In the genomic region with DNA sequence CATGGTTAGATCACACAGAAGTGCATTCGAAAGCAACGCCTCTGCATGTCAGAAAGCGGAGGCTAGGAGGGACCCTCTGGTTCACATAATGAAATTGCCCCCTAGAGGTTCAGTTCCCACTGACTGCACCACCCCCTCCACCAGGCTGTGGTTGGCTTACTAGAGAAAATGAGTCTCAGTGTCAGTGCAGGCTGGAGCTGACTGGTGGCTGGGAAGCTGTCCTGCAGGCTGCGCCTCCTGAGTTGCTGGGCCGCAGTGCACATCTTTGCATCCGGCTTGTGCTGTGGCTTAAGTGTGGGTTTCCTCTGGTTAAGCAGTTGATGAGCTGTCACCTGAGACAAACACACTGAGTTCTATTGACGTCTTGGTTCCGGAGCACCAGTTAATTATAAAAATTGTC, we compare ENCODE assay signal across 8 mouse cellular contexts.
DNase-seq lines count a peak whose midpoint lies in the region; ATAC-seq and TF ChIP-seq lines count a peak whose summit lies in the region.

No protein-coding gene starts in this region.

- H3K27me3 ChIP-seq in intestine, postnatal 0 days (replicated peaks; ENCODE audit: control insufficient read depth, insufficient read depth, low read length) = no peaks in the 10 kb centered on the region
- H3K27me3 ChIP-seq in intestine, embryonic 15.5 days (replicated peaks) = no peaks in the 10 kb centered on the region
- H3K27me3 ChIP-seq in embryonic facial prominence, embryonic 12.5 days = no peaks in the 10 kb centered on the region
- H3K27me3 ChIP-seq in liver, embryonic 16.5 days (ENCODE audit: control insufficient read depth, insufficient read depth, low read depth, low read length) = no peaks in the 10 kb centered on the region
- no peaks in the 10 kb centered on the region for H3K27me3 ChIP-seq in spleen, adult 2 months (ENCODE audit: control insufficient read depth, insufficient read depth, low read length)

- ATAC-seq in intestine, postnatal 0 days = no peak
- no peak for ATAC-seq in intestine, embryonic 15.5 days
- 0 out of 2 replicates have a peak, but pooled peaks have one; percentile 62 for ATAC-seq in embryonic facial prominence, embryonic 12.5 days (ENCODE audit: insufficient number of reproducible peaks, insufficient read depth, low FRiP score, low TSS enrichment)
- ATAC-seq in liver, embryonic 16.5 days (ENCODE audit: low read depth) = peak; percentile 6; the same call in 1 of the 2 replicates

- no peak overlapping the region for H3K4me2 ChIP-seq in intestine, postnatal 0 days (replicated peaks; ENCODE audit: low read depth)
- H3K4me2 ChIP-seq in intestine, embryonic 15.5 days (replicated peaks) = no peak overlapping the region
- no peak overlapping the region for H3K4me2 ChIP-seq in embryonic facial prominence, embryonic 12.5 days (replicated peaks)
- no peak overlapping the region for H3K4me2 ChIP-seq in liver, embryonic 16.5 days (ENCODE audit: low read depth, low read length)

- no peak overlapping the region for H3K4me3 ChIP-seq in intestine, postnatal 0 days (ENCODE audit: low read depth, low read length)
- H3K4me3 ChIP-seq in intestine, embryonic 15.5 days (replicated peaks) = no peak overlapping the region
- no peak overlapping the region for H3K4me3 ChIP-seq in embryonic facial prominence, embryonic 12.5 days
- H3K4me3 ChIP-seq in liver, embryonic 16.5 days (ENCODE audit: low read depth, low read length) = no peak overlapping the region
- H3K4me3 ChIP-seq in spleen, adult 2 months (ENCODE audit: extremely low read depth, insufficient read depth, insufficient read length) = no peak overlapping the region

- intact Hi-C loops in heart, postnatal 14 days (cut with DNase I) = no loop called here

- TF ChIP-seq POLR2A in spleen, adult 2 months (IDR thresholded peaks at IDR 0.05; ENCODE audit: low read depth, low read length) = no peak

- 78% methylated on average over 8 of the region's 8 CpGs for WGBS in intestine, postnatal 0 days
- 70% methylated on average over 8 of the region's 8 CpGs for WGBS in intestine, embryonic 15.5 days
- WGBS in embryonic facial prominence, embryonic 12.5 days = 61% methylated on average over 8 of the region's 8 CpGs
- WGBS in liver, embryonic 16.5 days (ENCODE audit: insufficient replicate concordance) = 41% methylated on average over 8 of the region's 8 CpGs
- 22% methylated on average over 8 of the region's 8 CpGs for WGBS in spleen, adult 2 months

- no peaks in the 10 kb centered on the region for H3K9me3 ChIP-seq in intestine, postnatal 0 days (ENCODE audit: control insufficient read depth)
- H3K9me3 ChIP-seq in intestine, embryonic 15.5 days = no peaks in the 10 kb centered on the region
- no peaks in the 10 kb centered on the region for H3K9me3 ChIP-seq in embryonic facial prominence, embryonic 12.5 days
- no peaks in the 10 kb centered on the region for H3K9me3 ChIP-seq in liver, embryonic 16.5 days (replicated peaks; ENCODE audit: control insufficient read depth, low read length)

- TF ChIP-seq CTCF in intestine, postnatal 0 days (IDR thresholded peaks at IDR 0.05; ENCODE audit: low read depth) = peak; percentile 31
- TF ChIP-seq CTCF in spleen, adult 2 months (IDR thresholded peaks at IDR 0.05; ENCODE audit: extremely low read depth, insufficient read depth, insufficient read length, insufficient replicate concordance) = peak; percentile 35; the same call in 1 of the 2 replicates

- peaks cover 23% of the 10 kb centered on the region for H3K36me3 ChIP-seq in intestine, postnatal 0 days (ENCODE audit: control insufficient read depth, insufficient read depth)
- peaks cover 4% of the 10 kb centered on the region; the same call in 1 of the 2 replicates for H3K36me3 ChIP-seq in intestine, embryonic 15.5 days
- 0 out of 2 replicates have a peak, but pooled peaks cover 11% of the 10 kb centered on the region for H3K36me3 ChIP-seq in embryonic facial prominence, embryonic 12.5 days
- peaks cover 5% of the 10 kb centered on the region; the same call in 1 of the 2 replicates for H3K36me3 ChIP-seq in liver, embryonic 16.5 days (ENCODE audit: control insufficient read depth, insufficient read depth)
- no peaks in the 10 kb centered on the region; the same call in 1 of the 2 replicates for H3K36me3 ChIP-seq in spleen, adult 2 months (ENCODE audit: control insufficient read depth, insufficient read depth, low read length)

- H3K9ac ChIP-seq in intestine, postnatal 0 days (ENCODE audit: low read depth, low read length) = no peak overlapping the region
- H3K9ac ChIP-seq in intestine, embryonic 15.5 days = no peak overlapping the region
- no peak overlapping the region for H3K9ac ChIP-seq in embryonic facial prominence, embryonic 12.5 days
- no peak overlapping the region for H3K9ac ChIP-seq in liver, embryonic 16.5 days (ENCODE audit: low read depth, low read length)

- no peaks in the 10 kb centered on the region for H3K4me1 ChIP-seq in intestine, postnatal 0 days (replicated peaks; ENCODE audit: control insufficient read depth, insufficient read depth, low read length)
- no peaks in the 10 kb centered on the region for H3K4me1 ChIP-seq in intestine, embryonic 15.5 days (replicated peaks)
- H3K4me1 ChIP-seq in embryonic facial prominence, embryonic 12.5 days = no peaks in the 10 kb centered on the region
- H3K4me1 ChIP-seq in liver, embryonic 16.5 days (ENCODE audit: control insufficient read depth, low read depth, low read length) = peaks cover 8% of the 10 kb centered on the region
- H3K4me1 ChIP-seq in spleen, adult 2 months (ENCODE audit: control insufficient read depth, insufficient read depth, insufficient read length) = peaks cover 25% of the 10 kb centered on the region; the same call in 1 of the 2 replicates

- DNase-seq in spleen, adult 2 months (ENCODE audit: low read depth in 1 of 2, low spot score in 2 of 2) = peak; percentile 61 to 75
- DNase-seq in kidney, postnatal 25 days = no peak
- no peak for DNase-seq in cerebellum, adult 11-12 months
- DNase-seq in heart, postnatal 14 days = no peak

- no peak overlapping the region for H3K27ac ChIP-seq in intestine, postnatal 0 days (ENCODE audit: low read depth, low read length)
- H3K27ac ChIP-seq in intestine, embryonic 15.5 days = no peak overlapping the region
- H3K27ac ChIP-seq in embryonic facial prominence, embryonic 12.5 days = no peak overlapping the region
- no peak overlapping the region for H3K27ac ChIP-seq in liver, embryonic 16.5 days (ENCODE audit: low read length)
- peak overlapping the region; percentile 30; the same call in 1 of the 2 replicates for H3K27ac ChIP-seq in spleen, adult 2 months (ENCODE audit: insufficient read depth, low read length)

Comparison
In these comparisons a context has a peak if more than half of its experiments do, and no peak if none do; other contexts are left out.
1. ATAC-seq: peak in embryonic facial prominence, embryonic 12.5 days (single experiment) and liver, embryonic 16.5 days (single experiment); none in intestine, postnatal 0 days (single experiment) and intestine, embryonic 15.5 days (single experiment).
2. DNase-seq: peak in spleen, adult 2 months (2 of 2); none in kidney, postnatal 25 days (0 of 2), cerebellum, adult 11-12 months (single experiment) and heart, postnatal 14 days (0 of 2).